Mouse (Mus musculus) lung, adult 2 months (tissue): ENCODE results near the gene Chd6.

Experiments used
- CTCF ChIP-seq: fragments of 200-500 bp; IDR thresholded peaks from 2 replicates; pipeline ENCODE4 v1.5.1; 2011; ENCODE audit warnings: mild to moderate bottlenecking, low read length, control low read depth; ENCODE audit not compliant: insufficient read depth
- POLR2A ChIP-seq: fragments of 200-500 bp; IDR thresholded peaks from 2 replicates; pipeline ENCODE4 v1.6.1; 2011; ENCODE audit warnings: low read depth, mild to moderate bottlenecking, control low read depth, low read length, borderline replicate concordance; ENCODE audit errors: extremely low read depth

- TF ChIP-seq CTCF (no peak), POLR2A (no peak)
Observed at GRCm38 (mm10) chr2:160940930-160941709, 167.8 kb downstream of the Chd6 start.
